Comparison of ENCODE assay signal across 32 mouse cellular contexts in genomic region chr14:77548963-77549362, GRCm38 (mm10).
"Had no signal": no experiment of that assay in that cellular context is flagged by ENCODE, and none has a peak within 500 bp of the region (broad histone marks: within the 10 kb centered on the region; RNA-seq: fewer than 3 reads in every experiment).

No protein-coding gene starts in this region.

- H3K4me3 ChIP-seq: left cerebral cortex, adult 2 months; limb, embryonic 10.5 days; limb, embryonic 12.5 days; limb, embryonic 13.5 days; limb, embryonic 15.5 days; liver, embryonic 12.5 days; liver, embryonic 13.5 days; liver, embryonic 15.5 days; lung, embryonic 15.5 days; megakaryocyte, embryonic 14.5 days; midbrain, embryonic 10.5 days; midbrain, embryonic 12.5 days; midbrain, embryonic 13.5 days; midbrain, embryonic 15.5 days; myocyte; neural tube, embryonic 12.5 days had no signal

- H3K9me3 ChIP-seq: limb, embryonic 10.5 days; limb, embryonic 12.5 days; limb, embryonic 13.5 days; limb, embryonic 15.5 days; liver, embryonic 12.5 days; liver, embryonic 13.5 days; liver, embryonic 15.5 days; lung, embryonic 15.5 days; megakaryocyte, embryonic 14.5 days; midbrain, embryonic 10.5 days; midbrain, embryonic 12.5 days; midbrain, embryonic 13.5 days; midbrain, embryonic 15.5 days; neural tube, embryonic 12.5 days had no signal

- H3K4me2 ChIP-seq: limb, embryonic 12.5 days; limb, embryonic 13.5 days; limb, embryonic 15.5 days; liver, embryonic 11.5 days; liver, embryonic 12.5 days; liver, embryonic 13.5 days; liver, embryonic 15.5 days; lung, embryonic 14.5 days; lung, embryonic 15.5 days; midbrain, embryonic 11.5 days; midbrain, embryonic 12.5 days; midbrain, embryonic 13.5 days; midbrain, embryonic 15.5 days; neural tube, embryonic 12.5 days had no signal

- ATAC-seq: liver, embryonic 12.5 days; liver, postnatal 0 days; lung, postnatal 0 days; midbrain, embryonic 13.5 days; midbrain, embryonic 15.5 days; midbrain, embryonic 16.5 days had no signal

- H3K9ac ChIP-seq: limb, embryonic 12.5 days; limb, embryonic 13.5 days; limb, embryonic 15.5 days; liver, embryonic 12.5 days; liver, embryonic 13.5 days; liver, embryonic 14.5 days; liver, embryonic 15.5 days; liver, postnatal 0 days; lung, embryonic 14.5 days; lung, embryonic 15.5 days; midbrain, embryonic 12.5 days; midbrain, embryonic 13.5 days; midbrain, embryonic 15.5 days; neural tube, embryonic 12.5 days had no signal

- H3K4me1 ChIP-seq: limb, embryonic 10.5 days; limb, embryonic 12.5 days; limb, embryonic 13.5 days; limb, embryonic 15.5 days; liver, embryonic 12.5 days; liver, embryonic 13.5 days; liver, embryonic 15.5 days; lung, embryonic 15.5 days; midbrain, embryonic 10.5 days; midbrain, embryonic 12.5 days; midbrain, embryonic 15.5 days; neural tube, embryonic 12.5 days had no signal

- H3K27ac ChIP-seq: left cerebral cortex, adult 2 months; limb, embryonic 10.5 days; limb, embryonic 12.5 days; limb, embryonic 13.5 days; limb, embryonic 15.5 days; liver, embryonic 12.5 days; liver, embryonic 13.5 days; liver, embryonic 14.5 days; liver, embryonic 15.5 days; lung, embryonic 15.5 days; macrophage; midbrain, embryonic 10.5 days; midbrain, embryonic 12.5 days; midbrain, embryonic 13.5 days; midbrain, embryonic 15.5 days; neural tube, embryonic 12.5 days had no signal

- H3K27me3 ChIP-seq: limb, embryonic 12.5 days; limb, embryonic 13.5 days; limb, embryonic 15.5 days; liver, embryonic 12.5 days; liver, embryonic 13.5 days; liver, embryonic 15.5 days; lung, embryonic 15.5 days; megakaryocyte, embryonic 14.5 days; midbrain, embryonic 12.5 days; midbrain, embryonic 13.5 days; midbrain, embryonic 15.5 days; neural tube, embryonic 12.5 days had no signal

- DNase-seq: left cerebral cortex, postnatal 4 days; liver; liver, embryonic 13.5 days; liver, postnatal 0 days; lung, adult 18-20 months; lung, adult 2 months; lung, embryonic 14.5 days; lung, postnatal 10 days; lung, postnatal 36 days; lung, postnatal 4 days; midbrain, embryonic 14.5 days had no signal

- H3K36me3 ChIP-seq: limb, embryonic 10.5 days; limb, embryonic 12.5 days; limb, embryonic 13.5 days; limb, embryonic 15.5 days; liver, embryonic 12.5 days; liver, embryonic 13.5 days; liver, embryonic 15.5 days; lung, embryonic 15.5 days; midbrain, embryonic 10.5 days; midbrain, embryonic 12.5 days; midbrain, embryonic 13.5 days; midbrain, embryonic 15.5 days; neural tube, embryonic 12.5 days had no signal
